Comparison of ENCODE assay signal across 26 mouse cellular contexts in the genomic region with DNA sequence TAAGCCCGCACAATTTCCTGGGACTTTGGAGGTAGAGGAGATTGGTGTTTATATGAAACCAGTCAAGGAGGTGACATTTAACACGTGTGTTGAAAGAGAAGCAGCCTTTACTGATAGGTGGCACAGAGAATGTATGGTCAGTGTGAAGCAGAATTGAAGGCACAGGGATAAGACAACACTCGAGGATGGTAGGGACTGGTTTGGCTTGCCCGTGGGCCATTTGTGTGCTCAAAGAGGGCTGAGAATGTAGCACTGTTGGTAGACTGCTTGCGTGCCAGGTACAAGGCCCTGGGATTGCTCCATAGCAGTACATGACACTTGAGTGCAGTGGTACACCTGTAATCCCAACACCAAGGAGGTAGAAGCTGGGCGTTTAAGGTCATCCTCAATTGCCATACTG. TPM values are rescaled to one million over a fixed set of nuclear protein-coding genes. Genes with fewer than 3 reads are reported as not detected.
DNase-seq lines count a peak whose midpoint lies in the region; ATAC-seq and TF ChIP-seq lines count a peak whose summit lies in the region.
"Had no signal": no experiment of that assay in that cellular context is flagged by ENCODE, and none has a peak within 500 bp of the region (broad histone marks: within the 10 kb centered on the region; RNA-seq: fewer than 3 reads in every experiment).

No protein-coding gene starts in this region.

- H3K4me2 ChIP-seq in liver, embryonic 13.5 days, result no peak overlapping the region
- H3K4me2 ChIP-seq in neural tube, embryonic 15.5 days, result no peak overlapping the region
- H3K4me2 ChIP-seq in intestine, embryonic 16.5 days (ENCODE audit: low read depth, low read length), result no peak overlapping the region

- no peak overlapping the region for H3K27ac ChIP-seq in liver, embryonic 13.5 days
- H3K27ac ChIP-seq in neural tube, embryonic 15.5 days (replicated peaks), result no peak overlapping the region
- H3K27ac ChIP-seq in MEL (ENCODE audit: control insufficient read depth, low read depth, low read length), result no peak overlapping the region
- H3K27ac ChIP-seq in intestine, embryonic 16.5 days (ENCODE audit: low read length), result no peak overlapping the region

- H3K4me1 ChIP-seq in liver, embryonic 13.5 days (replicated peaks), result peaks cover 28% of the 10 kb centered on the region
- H3K4me1 ChIP-seq in neural tube, embryonic 15.5 days, result peaks cover 10% of the 10 kb centered on the region
- H3K4me1 ChIP-seq in MEL (ENCODE audit: control insufficient read depth in 1 of 2, insufficient read depth in 2 of 2, low read length in 2 of 2), result peaks cover 8 to 20% of the 10 kb centered on the region in 2 experiments; a peak in 3 of 4 replicates
- H3K4me1 ChIP-seq in intestine, embryonic 16.5 days (ENCODE audit: control insufficient read depth, insufficient read depth, low read length), result peaks cover 7% of the 10 kb centered on the region; the same call in 1 of the 2 replicates

- intact Hi-C loops in heart, postnatal 14 days (cut with DNase I), result no loop called here

- no peaks in the 10 kb centered on the region for H3K27me3 ChIP-seq in liver, embryonic 13.5 days
- H3K27me3 ChIP-seq in neural tube, embryonic 15.5 days (replicated peaks), result no peaks in the 10 kb centered on the region
- no peaks in the 10 kb centered on the region for H3K27me3 ChIP-seq in MEL (ENCODE audit: control insufficient read depth in 1 of 2, insufficient read depth in 2 of 2, low read length in 2 of 2)
- no peaks in the 10 kb centered on the region for H3K27me3 ChIP-seq in intestine, embryonic 16.5 days (replicated peaks; ENCODE audit: control insufficient read depth, insufficient read depth, low read length)
- H3K27me3 ChIP-seq: CH12.LX, Patski had no signal

- H3K9me3 ChIP-seq in liver, embryonic 13.5 days (replicated peaks), result no peaks in the 10 kb centered on the region
- H3K9me3 ChIP-seq in neural tube, embryonic 15.5 days (replicated peaks), result no peaks in the 10 kb centered on the region
- no peaks in the 10 kb centered on the region for H3K9me3 ChIP-seq in MEL (replicated peaks; ENCODE audit: insufficient read depth, low read length)
- H3K9me3 ChIP-seq in intestine, embryonic 16.5 days (ENCODE audit: control insufficient read depth, low read length), result no peaks in the 10 kb centered on the region
- H3K9me3 ChIP-seq: G1E had no signal

- ATAC-seq in liver, embryonic 13.5 days (ENCODE audit: low read depth), result no peak
- no peak for ATAC-seq in neural tube, embryonic 15.5 days (ENCODE audit: low FRiP score)
- no peak for ATAC-seq in intestine, embryonic 16.5 days
- ATAC-seq: activated CD4-positive, CD25-positive, alpha-beta regulatory T cell, adult 4 months; CD4-positive, CD25-positive, alpha-beta regulatory T cell, adult 4 months; Patski had no signal

- no peak overlapping the region for H3K4me3 ChIP-seq in liver, embryonic 13.5 days (replicated peaks)
- H3K4me3 ChIP-seq in neural tube, embryonic 15.5 days (replicated peaks), result no peak overlapping the region
- H3K4me3 ChIP-seq in MEL (ENCODE audit: control insufficient read depth in 1 of 2, insufficient read depth in 1 of 2, low read depth in 2 of 2, low read length in 2 of 2), result no peak overlapping the region
- H3K4me3 ChIP-seq in intestine, embryonic 16.5 days (ENCODE audit: low read length), result no peak overlapping the region

- H3K36me3 ChIP-seq in liver, embryonic 13.5 days, result peaks cover 63% of the 10 kb centered on the region
- peaks cover 20% of the 10 kb centered on the region for H3K36me3 ChIP-seq in neural tube, embryonic 15.5 days
- peaks cover 49 to 54% of the 10 kb centered on the region in 2 experiments for H3K36me3 ChIP-seq in MEL (ENCODE audit: control insufficient read depth in 1 of 2, insufficient read depth in 2 of 2, low read length in 2 of 2)
- peaks cover 4% of the 10 kb centered on the region; the same call in 1 of the 2 replicates for H3K36me3 ChIP-seq in intestine, embryonic 16.5 days (ENCODE audit: control insufficient read depth, insufficient read depth, low read length)

- peak overlapping the region; percentile 17; the same call in 1 of the 2 replicates for H3K9ac ChIP-seq in liver, embryonic 13.5 days
- no peak overlapping the region for H3K9ac ChIP-seq in neural tube, embryonic 15.5 days (replicated peaks)
- H3K9ac ChIP-seq in MEL (ENCODE audit: control insufficient read depth, low read depth, low read length, poor library complexity, severe bottlenecking), result no peak overlapping the region
- H3K9ac ChIP-seq in intestine, embryonic 16.5 days (ENCODE audit: low read depth, low read length), result no peak overlapping the region

- 81% methylated on average over 6 of the region's 6 CpGs for WGBS in liver, embryonic 13.5 days (ENCODE audit: insufficient replicate concordance)
- WGBS in neural tube, embryonic 15.5 days, result 94% methylated on average over 6 of the region's 6 CpGs
- WGBS in intestine, embryonic 16.5 days, result 89% methylated on average over 6 of the region's 6 CpGs

- H3K79me2 ChIP-seq in MEL (ENCODE audit: control insufficient read depth, insufficient read depth, low read length, poor library complexity), result peaks cover 44% of the 10 kb centered on the region

- TF ChIP-seq POLR2A in MEL (IDR thresholded peaks at IDR 0.05; ENCODE audit: control insufficient read depth in 1 of 2, insufficient read depth in 1 of 2, low read depth in 1 of 2, low read length in 2 of 2, poor library complexity in 1 of 2), result no peak

- no peak for TF ChIP-seq EP300 in MEL (IDR thresholded peaks at IDR 0.05; ENCODE audit: low read depth in 1 of 2, low read length in 2 of 2)

- DNase-seq in heart, adult 11 months, result peak; percentile 56
- no peak for DNase-seq in heart, postnatal 14 days
- DNase-seq in liver, embryonic 13.5 days, result no peak
- DNase-seq in liver (no peak), MEL (ENCODE audit: low read depth, low spot score) (no peak)
- DNase-seq in neural tube, embryonic 10.5 days (ENCODE audit: extremely low spot score, low spot score), result peak; percentile 4
- DNase-seq: adrenal gland, adult 2 months; adrenal gland, adult 8-10 months; adrenal gland, postnatal 10 days; adrenal gland, postnatal 14 days; adrenal gland, postnatal 25 days; adrenal gland, postnatal 36 days; B cell, adult 2 months; cerebellum, adult 11 months; cerebellum, adult 11-12 months; cerebellum, adult 18-20 months had no signal

- no peak for TF ChIP-seq RAD21 in MEL (IDR thresholded peaks at IDR 0.05; ENCODE audit: low read depth, low read length)

- no peak for TF ChIP-seq CTCF in MEL (IDR thresholded peaks at IDR 0.05 in 2 of 3, conservative IDR thresholded peaks at IDR 0.05 in 1 of 3; ENCODE audit: control insufficient read depth in 1 of 3, insufficient read depth in 1 of 3, low read depth in 2 of 3, low read length in 3 of 3, poor library complexity in 1 of 3, severe bottlenecking in 1 of 3)

TF ChIP-seq in MEL, 35 proteins besides CTCF, POLR2A, EP300 and RAD21 (continues in another document):
- no peak for TF ChIP-seq TAL1 (IDR thresholded peaks at IDR 0.05; ENCODE audit: low read length)
- no peak for TF ChIP-seq USF2 (IDR thresholded peaks at IDR 0.05; ENCODE audit: borderline replicate concordance in 1 of 2, insufficient read depth in 1 of 2, low read depth in 1 of 2, low read length in 2 of 2)
- TF ChIP-seq NELFE (IDR thresholded peaks at IDR 0.05; ENCODE audit: low read depth, low read length), result no peak

RNA-seq across cellular contexts. Expression of a gene that starts 2.7 kb away (rescaled TPM):
- 1 to 10 TPM; 8.0 to 8.1 TPM for total RNA-seq in heart, postnatal 14 days (2021)
- polyA plus RNA-seq in liver, embryonic 13.5 days (2015; fragmentation: Nextera tagmentation; extraction: Ambion mirVana), result 36.2 and 42.2 TPM in 2 replicates
- 22.4 and 31.9 TPM in 2 replicates for polyA plus RNA-seq in neural tube, embryonic 15.5 days (2015; fragmentation: Nextera tagmentation; extraction: Ambion mirVana)
- total RNA-seq in MEL (2012; rRNA removed), result 96.4 and 108 TPM in 2 replicates
- polyA plus RNA-seq in MEL (2012; ENCODE audit: insufficient read depth in 1 of 2, insufficient read length in 2 of 2, low read depth in 1 of 2, low replicate concordance in 2 of 2, missing spikeins in 1 of 2), result 100 to 1,000 TPM; 108 to 139 TPM
- polyA plus RNA-seq in intestine, embryonic 16.5 days (2015; fragmentation: Nextera tagmentation; extraction: Ambion mirVana), result 38.2 and 43.4 TPM in 2 replicates

RNA-seq across cellular contexts. Expression of a gene that starts 2.9 kb away (rescaled TPM):
- total RNA-seq in heart, postnatal 14 days (2021), result 1 to 10 TPM; 8.1 to 8.9 TPM
- 22.6 and 27.6 TPM in 2 replicates for polyA plus RNA-seq in liver, embryonic 13.5 days (2015; fragmentation: Nextera tagmentation; extraction: Ambion mirVana)
- polyA plus RNA-seq in neural tube, embryonic 15.5 days (2015; fragmentation: Nextera tagmentation; extraction: Ambion mirVana), result 10.8 and 14.3 TPM in 2 replicates
- total RNA-seq in MEL (2012; rRNA removed), result 113 and 123 TPM in 2 replicates
- polyA plus RNA-seq in MEL (2012; ENCODE audit: insufficient read depth in 1 of 2, insufficient read length in 2 of 2, low read depth in 1 of 2, low replicate concordance in 2 of 2, missing spikeins in 1 of 2), result 100 to 1,000 TPM in 1 of 2 experiments, 10 to 100 TPM in 1; 88.1 to 288 TPM
- polyA plus RNA-seq in intestine, embryonic 16.5 days (2015; fragmentation: Nextera tagmentation; extraction: Ambion mirVana), result 16.0 and 17.3 TPM in 2 replicates

RNA-seq across cellular contexts. Expression of a gene that starts 16.5 kb away (rescaled TPM):
- not detected for total RNA-seq in heart, postnatal 14 days (2021)
- not detected in 2 replicates for polyA plus RNA-seq in liver, embryonic 13.5 days (2015; fragmentation: Nextera tagmentation; extraction: Ambion mirVana)
- polyA plus RNA-seq in neural tube, embryonic 15.5 days (2015; fragmentation: Nextera tagmentation; extraction: Ambion mirVana), result 0.65 and 1.0 TPM in 2 replicates
- total RNA-seq in MEL (2012; rRNA removed), result not detected in 2 replicates
- polyA plus RNA-seq in MEL (2012; ENCODE audit: insufficient read depth in 1 of 2, insufficient read length in 2 of 2, low read depth in 1 of 2, low replicate concordance in 2 of 2, missing spikeins in 1 of 2), result not detected
- polyA plus RNA-seq in intestine, embryonic 16.5 days (2015; fragmentation: Nextera tagmentation; extraction: Ambion mirVana), result not detected in 2 replicates
- total RNA-seq: adrenal gland, adult 18-20 months; adrenal gland, adult 2 months; adrenal gland, adult 8-10 months; adrenal gland, postnatal 10 days; adrenal gland, postnatal 14 days; adrenal gland, postnatal 25 days; adrenal gland, postnatal 36 days; adrenal gland, postnatal 4 days; CH12.LX; ES-E14; G1E had no signal
- polyA plus RNA-seq: activated CD4-positive, CD25-positive, alpha-beta regulatory T cell, adult 4 months; adrenal gland, adult 2 months; CD4-positive, CD25-positive, alpha-beta regulatory T cell, adult 4 months; G1E; Patski had no signal

RNA-seq across cellular contexts. Expression of a gene that starts 35.2 kb away (rescaled TPM):
- under 1 TPM; 0.68 to 0.69 TPM for total RNA-seq in heart, postnatal 14 days (2021)
- 0.64 and 0.69 TPM in 2 replicates for polyA plus RNA-seq in liver, embryonic 13.5 days (2015; fragmentation: Nextera tagmentation; extraction: Ambion mirVana)
- 2.2 and 2.6 TPM in 2 replicates for polyA plus RNA-seq in neural tube, embryonic 15.5 days (2015; fragmentation: Nextera tagmentation; extraction: Ambion mirVana)
- total RNA-seq in MEL (2012; rRNA removed), result 7.2 and 8.7 TPM in 2 replicates
- polyA plus RNA-seq in MEL (2012; ENCODE audit: insufficient read depth in 1 of 2, insufficient read length in 2 of 2, low read depth in 1 of 2, low replicate concordance in 2 of 2, missing spikeins in 1 of 2), result 10 to 100 TPM in 1 of 2 experiments, not detected in 1; 11.2 TPM
- polyA plus RNA-seq in intestine, embryonic 16.5 days (2015; fragmentation: Nextera tagmentation; extraction: Ambion mirVana), result 4.6 and 5.2 TPM in 2 replicates
- total RNA-seq: CH12.LX had no signal
- polyA plus RNA-seq: G1E had no signal

RNA-seq across cellular contexts. Expression of a gene that starts 46.8 kb away (rescaled TPM):
- total RNA-seq in heart, postnatal 14 days (2021), result not detected
- 0.07 and 0.09 TPM in 2 replicates for polyA plus RNA-seq in liver, embryonic 13.5 days (2015; fragmentation: Nextera tagmentation; extraction: Ambion mirVana)
- polyA plus RNA-seq in neural tube, embryonic 15.5 days (2015; fragmentation: Nextera tagmentation; extraction: Ambion mirVana), result 0.31 TPM in 2 replicates
- 30.8 and 31.7 TPM in 2 replicates for total RNA-seq in MEL (2012; rRNA removed)
- polyA plus RNA-seq in MEL (2012; ENCODE audit: insufficient read depth in 1 of 2, insufficient read length in 2 of 2, low read depth in 1 of 2, low replicate concordance in 2 of 2, missing spikeins in 1 of 2), result 10 to 100 TPM in 1 of 2 experiments, not detected in 1; 24.8 TPM
- 0.21 TPM in 2 replicates for polyA plus RNA-seq in intestine, embryonic 16.5 days (2015; fragmentation: Nextera tagmentation; extraction: Ambion mirVana)
- total RNA-seq: adrenal gland, postnatal 14 days had no signal

Comparison
In these comparisons a context has a peak if more than half of its experiments do, and no peak if none do; other contexts are left out.
1. DNase-seq: peak in heart, adult 11 months (single experiment) and neural tube, embryonic 10.5 days (single experiment); none in heart, postnatal 14 days (0 of 2), liver, embryonic 13.5 days (single experiment), liver (single experiment) and MEL (single experiment).